Mouse (Mus musculus): Measurements from ENCODE around the gene Dpy19l1. TPM values are rescaled to one million over a fixed set of nuclear protein-coding genes. Genes with fewer than 3 reads are reported as not detected.
A peak's percentile ranks its signal among the peaks of the same experiment; 100 is the strongest.

The Dpy19l1 gene
- total RNA-seq, 4 experiments from 2014 or later = 28.2 to 71.4 (median 44.5) TPM

- no peak for DNase-seq
Measured at GRCm38 (mm10) chr9:24467186-24467585, 35.8 kb downstream of the Dpy19l1 start.

GRCm38 (mm10) chr9:24466649-24467048 is 36.3 kb downstream of the Dpy19l1 start:
- no peak for DNase-seq

GRCm38 (mm10) chr9:24461379-24461961 is 41.5 kb downstream of the Dpy19l1 start:
- DNase-seq = no peak

- DNase-seq = no peak
Measured at GRCm38 (mm10) chr9:24453833-24454232, 49.1 kb downstream of the Dpy19l1 start.

GRCm38 (mm10) chr9:24450976-24451375 is 52.0 kb downstream of the Dpy19l1 start:
- no peak for DNase-seq

GRCm38 (mm10) chr9:24450524-24450923 is 52.4 kb downstream of the Dpy19l1 start:
- no peak for DNase-seq

- DNase-seq = no peak
Measured at GRCm38 (mm10) chr9:24434901-24435300, 68.0 kb downstream of the Dpy19l1 start.

GRCm38 (mm10) chr9:24429721-24430120 is 73.2 kb downstream of the Dpy19l1 start:
- no peak for DNase-seq

GRCm38 (mm10) chr9:24425679-24426078 is 77.3 kb downstream of the Dpy19l1 start:
- no peak for DNase-seq

GRCm38 (mm10) chr9:24423241-24423640 is 79.7 kb downstream of the Dpy19l1 start:
- no peak for DNase-seq

GRCm38 (mm10) chr9:24421888-24422287 is 81.1 kb downstream of the Dpy19l1 start:
- DNase-seq = no peak

- DNase-seq = no peak
Measured at GRCm38 (mm10) chr9:24421221-24421620, 81.7 kb downstream of the Dpy19l1 start.

- no peak for DNase-seq
Measured at GRCm38 (mm10) chr9:24420144-24420543, 82.8 kb downstream of the Dpy19l1 start.

GRCm38 (mm10) chr9:24418281-24418680 is 84.7 kb downstream of the Dpy19l1 start:
- no peak for DNase-seq

GRCm38 (mm10) chr9:24411483-24411882 is 91.5 kb downstream of the Dpy19l1 start:
- no peak for DNase-seq

- DNase-seq = no peak
Measured at GRCm38 (mm10) chr9:24410439-24410838, 92.5 kb downstream of the Dpy19l1 start.

- no peak for DNase-seq
Measured at GRCm38 (mm10) chr9:24407992-24408391, 94.9 kb downstream of the Dpy19l1 start.

GRCm38 (mm10) chr9:24394146-24394545 is 108.8 kb downstream of the Dpy19l1 start:
- DNase-seq = no peak

GRCm38 (mm10) chr9:24390807-24391370 is 112.1 kb downstream of the Dpy19l1 start:
- no peak for DNase-seq

GRCm38 (mm10) chr9:24387230-24387629 is 115.7 kb downstream of the Dpy19l1 start:
- DNase-seq = no peak

GRCm38 (mm10) chr9:24379321-24379720 is 123.6 kb downstream of the Dpy19l1 start:
- DNase-seq = peak; percentile 21

- no peak for DNase-seq
Measured at GRCm38 (mm10) chr9:24378848-24379247, 124.1 kb downstream of the Dpy19l1 start.

Measured in adrenal gland, adult 8-10 months (tissue).